Mouse (Mus musculus): Measurements from ENCODE around the gene Sh3bp5l. TPM values are rescaled to one million over a fixed set of nuclear protein-coding genes. Genes with fewer than 3 reads are reported as not detected.

The Sh3bp5l gene
- total and polyA plus RNA-seq, 3 experiments: 31.7 to 32.8 TPM; not detected in 1

DNA sequence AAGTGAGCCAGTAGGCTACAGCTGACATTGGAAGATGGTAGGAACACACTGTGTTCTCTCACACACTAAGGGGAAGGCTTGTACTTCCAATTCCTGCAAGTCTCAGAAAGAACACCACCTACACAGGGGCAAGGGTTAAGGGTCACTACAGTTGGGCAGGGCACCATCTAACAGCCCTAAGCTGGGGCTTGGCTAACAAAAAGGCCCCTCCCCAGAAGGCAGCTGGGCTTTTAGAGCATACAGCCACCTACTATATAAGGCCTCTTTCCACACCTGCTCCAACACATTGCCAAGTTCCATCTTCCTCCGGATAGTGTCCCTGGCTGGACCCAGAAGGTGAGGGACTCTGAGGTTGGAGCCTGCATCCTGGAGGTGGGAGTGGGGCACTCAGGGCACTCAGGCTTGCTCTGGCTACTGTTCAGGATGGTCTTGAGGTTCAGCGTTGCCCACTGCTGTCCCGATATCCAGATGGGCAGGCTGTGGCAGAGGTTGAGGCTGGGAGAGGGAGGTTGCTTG is 48.3 kb downstream of the Sh3bp5l start, which contains the start of gene Lypd8:
Lypd8 (plus strand) TSS at position 281 of the 516 bp plus-strand sequence.
- Histone ChIP-seq H3K9me3 (replicated peaks; ENCODE audit: insufficient read depth, low read length) (no peaks in the 10 kb centered on the region), H3K27ac (ENCODE audit: control insufficient read depth, low read depth, low read length) (no peak within 1 kb of the TSS), H3K36me3 (ENCODE audit: control insufficient read depth in 1 of 2, insufficient read depth in 2 of 2, low read length in 2 of 2) (0 out of 4 replicates have a peak, but pooled peaks cover 0 to 2% of the 10 kb centered on the region in 2 experiments), H3K79me2 (ENCODE audit: control insufficient read depth, insufficient read depth, low read length, poor library complexity) (no peaks in the 10 kb centered on the region), H3K4me1 (ENCODE audit: control insufficient read depth in 1 of 2, insufficient read depth in 2 of 2, low read length in 2 of 2) (peaks cover 0 to 22% of the 10 kb centered on the region in 2 experiments; a peak in 3 of 4 replicates), H3K9ac (ENCODE audit: control insufficient read depth, low read depth, low read length, poor library complexity, severe bottlenecking) (no peak within 1 kb of the TSS), H3K27me3 (ENCODE audit: control insufficient read depth in 1 of 2, insufficient read depth in 2 of 2, low read length in 2 of 2) (peaks cover 1 to 2% of the 10 kb centered on the region in 2 experiments; a peak in 2 of 4 replicates), H3K4me3 (ENCODE audit: control insufficient read depth in 1 of 2, insufficient read depth in 1 of 2, low read depth in 2 of 2, low read length in 2 of 2) (no peak within 1 kb of the TSS)
- no peak for DNase-seq (ENCODE audit: low read depth, low spot score)
- no peak for TF ChIP-seq CHD2 (IDR thresholded peaks at IDR 0.05; ENCODE audit: low read length)
- no peak for TF ChIP-seq RAD21 (IDR thresholded peaks at IDR 0.05; ENCODE audit: low read depth, low read length)
- TF ChIP-seq NRF1 (IDR thresholded peaks at IDR 0.05; ENCODE audit: insufficient read depth, low read depth, low read length, poor library complexity, severe bottlenecking): no peak
- TF ChIP-seq SMC3 (IDR thresholded peaks at IDR 0.05; ENCODE audit: low read depth, low read length): no peak
- no peak for TF ChIP-seq CTCF (IDR thresholded peaks at IDR 0.05 in 2 of 3, conservative IDR thresholded peaks at IDR 0.05 in 1 of 3; ENCODE audit: control insufficient read depth in 1 of 3, insufficient read depth in 1 of 3, low read depth in 2 of 3, low read length in 3 of 3, poor library complexity in 1 of 3, severe bottlenecking in 1 of 3)
- TF ChIP-seq BHLHE40 (IDR thresholded peaks at IDR 0.05; ENCODE audit: borderline replicate concordance, low read depth, low read length): no peak
- no peak for TF ChIP-seq ZC3H11A (IDR thresholded peaks at IDR 0.05; ENCODE audit: low read depth, low read length)
- no peak for TF ChIP-seq ELF1 (IDR thresholded peaks at IDR 0.05; ENCODE audit: low read depth, low read length)
- TF ChIP-seq MYB (IDR thresholded peaks at IDR 0.05; ENCODE audit: low read depth, low read length): no peak
- TF ChIP-seq UBTF (IDR thresholded peaks at IDR 0.05; ENCODE audit: borderline replicate concordance, insufficient read depth, low read depth, low read length): no peak
- no peak for TF ChIP-seq POLR2A (IDR thresholded peaks at IDR 0.05; ENCODE audit: control insufficient read depth in 1 of 2, insufficient read depth in 1 of 2, low read depth in 1 of 2, low read length in 2 of 2, poor library complexity in 1 of 2)

DNA sequence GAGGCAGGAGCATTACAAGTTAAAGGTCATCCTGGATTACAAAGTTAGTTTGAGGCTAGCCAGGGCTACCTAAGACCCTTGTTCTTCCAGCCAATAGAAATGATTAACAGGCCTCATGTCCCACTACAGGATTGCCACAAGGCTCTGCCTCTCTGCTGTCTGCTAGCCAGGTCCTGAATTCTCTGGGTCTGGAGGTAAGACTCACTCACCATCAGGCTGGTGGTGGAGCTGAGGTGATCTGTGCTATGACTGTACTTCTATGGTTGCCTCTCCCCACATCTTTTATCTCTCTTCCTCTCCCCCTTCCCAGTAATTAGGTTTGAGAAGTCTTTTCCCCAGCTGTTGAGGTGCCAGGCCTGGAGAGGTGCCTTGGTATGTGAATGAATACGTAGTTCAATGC is 49.0 kb downstream of the Sh3bp5l start:
- Histone ChIP-seq H3K79me2 (ENCODE audit: control insufficient read depth, insufficient read depth, low read length, poor library complexity) (no peaks in the 10 kb centered on the region), H3K4me3 (ENCODE audit: control insufficient read depth in 1 of 2, insufficient read depth in 1 of 2, low read depth in 2 of 2, low read length in 2 of 2) (no peak overlapping the region), H3K4me1 (ENCODE audit: control insufficient read depth in 1 of 2, insufficient read depth in 2 of 2, low read length in 2 of 2) (peaks cover 0 to 22% of the 10 kb centered on the region in 2 experiments; a peak in 3 of 4 replicates), H3K27ac (ENCODE audit: control insufficient read depth, low read depth, low read length) (no peak overlapping the region), H3K9me3 (replicated peaks; ENCODE audit: insufficient read depth, low read length) (no peaks in the 10 kb centered on the region), H3K9ac (ENCODE audit: control insufficient read depth, low read depth, low read length, poor library complexity, severe bottlenecking) (no peak overlapping the region), H3K27me3 (ENCODE audit: control insufficient read depth in 1 of 2, insufficient read depth in 2 of 2, low read length in 2 of 2) (peaks cover 1 to 2% of the 10 kb centered on the region in 2 experiments; a peak in 2 of 4 replicates), H3K36me3 (ENCODE audit: control insufficient read depth in 1 of 2, insufficient read depth in 2 of 2, low read length in 2 of 2) (0 out of 4 replicates have a peak, but pooled peaks cover 0 to 2% of the 10 kb centered on the region in 2 experiments)
- TF ChIP-seq TAL1 (IDR thresholded peaks at IDR 0.05; ENCODE audit: low read length) (peak; percentile 20; the same call in 1 of the 2 replicates), ETS1 (IDR thresholded peaks at IDR 0.05; ENCODE audit: low read depth, low read length) (0 out of 2 replicates have a peak, but pooled peaks have one; percentile 35), GATA1 (IDR thresholded peaks at IDR 0.05; ENCODE audit: low read depth, low read length) (peak; percentile 64), MXI1 (IDR thresholded peaks at IDR 0.05; ENCODE audit: low read depth, low read length) (0 out of 2 replicates have a peak, but pooled peaks have one; percentile 15), HCFC1 (IDR thresholded peaks at IDR 0.05; ENCODE audit: low read depth, low read length) (no peak), EP300 (IDR thresholded peaks at IDR 0.05; ENCODE audit: low read depth in 1 of 2, low read length in 2 of 2) (peak; percentile 44; a peak in 2 of 4 replicates), POLR2A (IDR thresholded peaks at IDR 0.05; ENCODE audit: control insufficient read depth in 1 of 2, insufficient read depth in 1 of 2, low read depth in 1 of 2, low read length in 2 of 2, poor library complexity in 1 of 2) (no peak), RCOR1 (IDR thresholded peaks at IDR 0.05; ENCODE audit: low read depth, low read length) (peak; percentile 37)
- peak; percentile 74 for DNase-seq (ENCODE audit: low read depth, low spot score)
